Mouse (Mus musculus): Measurements from ENCODE around the gene Clec5a. TPM values are rescaled to one million over a fixed set of nuclear protein-coding genes. Genes with fewer than 3 reads are reported as not detected.

The Clec5a gene
- polyA plus RNA-seq (2012; rRNA removed), result 0.62 and 1.2 TPM in 2 replicates

DNA sequence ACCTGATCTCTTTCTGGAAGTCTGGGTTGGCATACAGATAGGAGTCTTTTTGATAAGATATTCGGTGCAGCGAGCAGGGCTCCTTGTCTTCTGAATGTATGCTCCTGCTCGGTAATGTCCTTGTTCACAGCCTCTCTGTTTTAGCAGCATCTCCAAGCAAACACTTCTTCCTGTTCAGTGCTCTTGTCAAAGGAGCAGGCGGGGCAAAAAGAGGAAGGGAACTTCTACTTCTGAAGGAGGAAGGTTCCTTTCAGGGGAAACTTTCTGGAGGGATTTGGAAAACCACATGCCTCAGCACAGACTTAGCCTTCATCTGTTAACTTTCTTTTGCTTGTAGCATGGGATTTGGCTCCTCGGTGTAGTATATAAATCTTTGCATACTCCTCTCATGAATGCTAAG lies at the start of gene Clec5a:
TSS of gene Clec5a (minus strand) at position 177 of the 400 bp plus-strand sequence.
- TF ChIP-seq CTCF (IDR thresholded peaks at IDR 0.05; ENCODE audit: borderline replicate concordance, control insufficient read depth, extremely low read depth, insufficient read depth, low read length, poor library complexity) (no peak), POLR2A (IDR thresholded peaks at IDR 0.05; ENCODE audit: control insufficient read depth, extremely low read depth, insufficient read depth, low read length, poor library complexity) (no peak)
- H3K4me3 ChIP-seq (ENCODE audit: control insufficient read depth, insufficient read depth, low read length), result no peak within 1 kb of the TSS
- DNase-seq, result no peak

GRCm38 (mm10) chr6:40634640-40635071 lies 49.0 kb upstream of the Clec5a start:
- TF ChIP-seq POLR2A (IDR thresholded peaks at IDR 0.05; ENCODE audit: control insufficient read depth, extremely low read depth, insufficient read depth, low read length, poor library complexity) (no peak), CTCF (IDR thresholded peaks at IDR 0.05; ENCODE audit: borderline replicate concordance, control insufficient read depth, extremely low read depth, insufficient read depth, low read length, poor library complexity) (no peak)
- no peak for DNase-seq
- H3K36me3 ChIP-seq (ENCODE audit: control insufficient read depth, insufficient read depth, low read length), result no peaks in the 10 kb centered on the region
- no peaks in the 10 kb centered on the region for H3K27me3 ChIP-seq (ENCODE audit: control insufficient read depth, insufficient read depth, low read length)
- H3K4me3 ChIP-seq (ENCODE audit: control insufficient read depth, insufficient read depth, low read length), result no peak overlapping the region
- no peaks in the 10 kb centered on the region for H3K4me1 ChIP-seq (replicated peaks; ENCODE audit: control insufficient read depth, insufficient read depth, low read length)
- no peak overlapping the region for H3K27ac ChIP-seq (ENCODE audit: control insufficient read depth, insufficient read depth, low read length)
- 97% methylated on average over 1 of the region's 1 CpGs for WGBS

More for the DNA sequence above, at the start of gene Clec5a:
- Histone ChIP-seq H3K27ac (ENCODE audit: control insufficient read depth, insufficient read depth, low read length) (no peak within 1 kb of the TSS), H3K4me1 (replicated peaks; ENCODE audit: control insufficient read depth, insufficient read depth, low read length) (no peaks in the 10 kb centered on the region), H3K27me3 (ENCODE audit: control insufficient read depth, insufficient read depth, low read length) (no peaks in the 10 kb centered on the region), H3K36me3 (ENCODE audit: control insufficient read depth, insufficient read depth, low read length) (no peaks in the 10 kb centered on the region)
- 34% methylated on average over 5 of the region's 5 CpGs for WGBS

DNA sequence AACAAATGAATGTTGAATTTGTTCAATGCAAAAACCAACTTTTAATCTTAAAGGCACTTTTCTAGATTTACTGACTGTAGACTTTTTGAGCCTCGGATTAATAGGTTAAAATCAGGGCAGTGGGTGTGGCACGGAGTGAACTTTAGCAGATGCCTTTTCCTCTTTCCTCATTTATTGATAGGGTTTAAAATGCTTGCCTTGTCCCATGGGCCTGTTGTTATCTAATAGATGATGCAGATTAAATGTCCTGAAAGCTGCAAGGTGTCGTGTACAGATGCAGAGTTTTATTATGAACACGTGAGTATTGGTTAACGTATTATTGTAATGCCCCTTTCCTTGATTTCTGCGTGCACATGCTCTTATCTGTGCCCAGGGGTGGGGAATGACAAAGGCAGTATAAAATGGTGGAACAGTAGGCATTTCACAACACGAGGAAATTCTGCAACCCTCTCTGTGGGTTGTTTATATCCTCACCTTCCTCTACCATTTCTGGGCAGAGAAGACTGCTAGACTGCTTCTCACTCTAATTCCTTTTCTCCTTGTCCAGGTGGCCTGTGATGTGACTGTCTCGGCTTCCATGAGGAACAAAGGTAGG lies 42.9 kb upstream of the Clec5a start, which contains the start of gene Mgam:
TSS of gene Mgam (plus strand) at position 426 of the 595 bp plus-strand sequence.
- Histone ChIP-seq H3K4me3 (ENCODE audit: control insufficient read depth, insufficient read depth, low read length) (no peak within 1 kb of the TSS), H3K27me3 (ENCODE audit: control insufficient read depth, insufficient read depth, low read length) (no peaks in the 10 kb centered on the region), H3K27ac (ENCODE audit: control insufficient read depth, insufficient read depth, low read length) (no peak within 1 kb of the TSS), H3K36me3 (ENCODE audit: control insufficient read depth, insufficient read depth, low read length) (no peaks in the 10 kb centered on the region), H3K4me1 (replicated peaks; ENCODE audit: control insufficient read depth, insufficient read depth, low read length) (no peaks in the 10 kb centered on the region)
- DNase-seq, result no peak
- 91% methylated on average over 8 of the region's 8 CpGs for WGBS
- TF ChIP-seq CTCF (IDR thresholded peaks at IDR 0.05; ENCODE audit: borderline replicate concordance, control insufficient read depth, extremely low read depth, insufficient read depth, low read length, poor library complexity) (no peak), POLR2A (IDR thresholded peaks at IDR 0.05; ENCODE audit: control insufficient read depth, extremely low read depth, insufficient read depth, low read length, poor library complexity) (no peak)

DNA sequence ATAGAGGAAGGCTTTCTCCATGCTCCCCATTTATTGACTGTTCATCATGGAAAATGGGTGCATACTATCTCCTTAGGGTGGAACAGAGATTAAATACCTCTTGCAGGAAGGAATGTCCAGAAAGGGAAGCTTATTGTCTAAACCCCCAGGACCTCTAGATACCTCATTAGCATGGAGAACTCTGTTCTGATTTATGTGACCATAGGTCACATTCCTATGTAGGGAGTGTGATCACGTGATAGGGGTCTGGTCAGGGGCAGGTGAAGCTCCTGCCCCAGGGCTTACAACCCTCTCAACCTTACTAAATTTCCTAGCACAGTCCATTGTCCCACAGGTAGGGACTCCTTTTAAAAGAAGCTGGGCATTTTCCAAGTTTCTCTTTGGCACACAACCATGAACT lies 40.5 kb upstream of the Clec5a start:
- 75% methylated on average over 1 of the region's 1 CpGs for WGBS
- no peaks in the 10 kb centered on the region for H3K4me1 ChIP-seq (replicated peaks; ENCODE audit: control insufficient read depth, insufficient read depth, low read length)
- no peak for DNase-seq
- H3K27ac ChIP-seq (ENCODE audit: control insufficient read depth, insufficient read depth, low read length), result no peak overlapping the region
- H3K36me3 ChIP-seq (ENCODE audit: control insufficient read depth, insufficient read depth, low read length), result no peaks in the 10 kb centered on the region
- no peak overlapping the region for H3K4me3 ChIP-seq (ENCODE audit: control insufficient read depth, insufficient read depth, low read length)
- TF ChIP-seq POLR2A (IDR thresholded peaks at IDR 0.05; ENCODE audit: control insufficient read depth, extremely low read depth, insufficient read depth, low read length, poor library complexity) (no peak), CTCF (IDR thresholded peaks at IDR 0.05; ENCODE audit: borderline replicate concordance, control insufficient read depth, extremely low read depth, insufficient read depth, low read length, poor library complexity) (no peak)
- no peaks in the 10 kb centered on the region for H3K27me3 ChIP-seq (ENCODE audit: control insufficient read depth, insufficient read depth, low read length)

GRCm38 (mm10) chr6:40617965-40618364 lies 32.3 kb upstream of the Clec5a start:
- no peaks in the 10 kb centered on the region for H3K4me1 ChIP-seq (replicated peaks; ENCODE audit: control insufficient read depth, insufficient read depth, low read length)
- no peaks in the 10 kb centered on the region for H3K27me3 ChIP-seq (ENCODE audit: control insufficient read depth, insufficient read depth, low read length)
- H3K36me3 ChIP-seq (ENCODE audit: control insufficient read depth, insufficient read depth, low read length), result no peaks in the 10 kb centered on the region
- DNase-seq, result peak; percentile 25
- 12% methylated on average over 2 of the region's 2 CpGs for WGBS
- no peak overlapping the region for H3K4me3 ChIP-seq (ENCODE audit: control insufficient read depth, insufficient read depth, low read length)
- no peak overlapping the region for H3K27ac ChIP-seq (ENCODE audit: control insufficient read depth, insufficient read depth, low read length)
- no peak for TF ChIP-seq CTCF (IDR thresholded peaks at IDR 0.05; ENCODE audit: borderline replicate concordance, control insufficient read depth, extremely low read depth, insufficient read depth, low read length, poor library complexity)
- TF ChIP-seq POLR2A (IDR thresholded peaks at IDR 0.05; ENCODE audit: control insufficient read depth, extremely low read depth, insufficient read depth, low read length, poor library complexity), result no peak

GRCm38 (mm10) chr6:40613260-40613852 lies 27.7 kb upstream of the Clec5a start, which contains the start of gene Tas2r138:
Gene Tas2r138 (minus strand): TSS chr6:40613310.
- 90% methylated on average over 4 of the region's 4 CpGs for WGBS
- Histone ChIP-seq H3K36me3 (ENCODE audit: control insufficient read depth, insufficient read depth, low read length) (no peaks in the 10 kb centered on the region), H3K27me3 (ENCODE audit: control insufficient read depth, insufficient read depth, low read length) (no peaks in the 10 kb centered on the region), H3K4me1 (replicated peaks; ENCODE audit: control insufficient read depth, insufficient read depth, low read length) (no peaks in the 10 kb centered on the region), H3K4me3 (ENCODE audit: control insufficient read depth, insufficient read depth, low read length) (no peak within 1 kb of the TSS), H3K27ac (ENCODE audit: control insufficient read depth, insufficient read depth, low read length) (no peak within 1 kb of the TSS)
- DNase-seq, result no peak
- TF ChIP-seq POLR2A (IDR thresholded peaks at IDR 0.05; ENCODE audit: control insufficient read depth, extremely low read depth, insufficient read depth, low read length, poor library complexity), result no peak
- TF ChIP-seq CTCF (IDR thresholded peaks at IDR 0.05; ENCODE audit: borderline replicate concordance, control insufficient read depth, extremely low read depth, insufficient read depth, low read length, poor library complexity), result no peak

All from thymus, adult 2 months (tissue).